19 mouse cellular contexts compared by ENCODE assay signal in the genomic region with DNA sequence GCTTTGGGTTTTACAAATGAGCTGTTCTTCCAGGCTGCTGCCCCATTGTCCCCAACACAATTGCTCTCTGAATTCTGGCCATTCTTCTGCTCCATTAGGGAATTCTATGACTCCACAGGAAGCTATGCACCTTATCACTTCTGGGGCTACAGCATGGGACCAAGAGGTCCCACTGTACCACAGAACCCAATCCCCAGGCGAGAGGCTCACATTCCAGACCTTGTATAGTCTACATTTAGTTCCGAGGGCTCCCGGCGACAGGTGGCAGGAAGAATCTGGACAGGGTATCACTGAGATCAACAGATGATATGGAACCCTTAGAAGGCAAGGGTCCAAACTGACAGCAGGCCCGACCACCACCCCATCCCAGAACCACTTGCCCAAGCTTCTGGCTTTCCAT. TPM values are rescaled to one million over a fixed set of nuclear protein-coding genes. Genes with fewer than 3 reads are reported as not detected.
DNase-seq lines count a peak whose midpoint lies in the region; ATAC-seq and TF ChIP-seq lines count a peak whose summit lies in the region.
"Had no signal": no experiment of that assay in that cellular context is flagged by ENCODE, and none has a peak within 500 bp of the region (broad histone marks: within the 10 kb centered on the region; RNA-seq: fewer than 3 reads in every experiment).

No protein-coding gene starts in this region.

- no peaks in the 10 kb centered on the region for H3K27me3 ChIP-seq in heart, embryonic 10.5 days (ENCODE audit: insufficient read depth, poor library complexity, severe bottlenecking)
- no peaks in the 10 kb centered on the region for H3K27me3 ChIP-seq in hindbrain, embryonic 10.5 days (ENCODE audit: insufficient read depth, poor library complexity, severe bottlenecking)
- H3K27me3 ChIP-seq in hindbrain, embryonic 11.5 days (ENCODE audit: control insufficient read depth, insufficient read depth, low read length): no peaks in the 10 kb centered on the region
- H3K27me3 ChIP-seq: hindbrain, embryonic 12.5 days had no signal

- H3K4me3 ChIP-seq in heart, embryonic 10.5 days: no peak overlapping the region
- no peak overlapping the region for H3K4me3 ChIP-seq in hindbrain, embryonic 10.5 days
- H3K4me3 ChIP-seq in hindbrain, embryonic 11.5 days (ENCODE audit: low read depth, low read length): no peak overlapping the region
- no peak overlapping the region for H3K4me3 ChIP-seq in embryonic fibroblast, embryonic 13.5 days (ENCODE audit: insufficient read depth, low read length)
- H3K4me3 ChIP-seq: hindbrain, embryonic 12.5 days; liver, embryonic 13.5 days; megakaryocyte, embryonic 14.5 days had no signal

- 20% methylated on average over 5 of the region's 5 CpGs for WGBS in heart, embryonic 10.5 days
- WGBS in hindbrain, embryonic 10.5 days: 59% methylated on average over 5 of the region's 5 CpGs
- WGBS in hindbrain, embryonic 11.5 days: 64% methylated on average over 5 of the region's 5 CpGs

- DNase-seq in heart, embryonic 10.5 days (ENCODE audit: low spot score): no peak
- no peak for DNase-seq in heart, postnatal 36 days
- no peak for DNase-seq in hindbrain, embryonic 10.5 days (ENCODE audit: low spot score)
- DNase-seq in hindbrain, embryonic 11.5 days (ENCODE audit: low spot score): no peak
- peak; percentile 37 for DNase-seq in retina, embryonic 14.5 days (ENCODE audit: low spot score)
- DNase-seq in retina, postnatal 1 day: no peak
- DNase-seq: adrenal gland, adult 8-10 months; cerebellum, postnatal 25 days; kidney, adult 9 months; layer of hippocampus, postnatal 36 days; left cerebral cortex, postnatal 4 days; liver, embryonic 13.5 days; lung, postnatal 10 days; thymus, postnatal 4 days had no signal

- H3K9me3 ChIP-seq in heart, embryonic 10.5 days: no peaks in the 10 kb centered on the region
- H3K9me3 ChIP-seq in hindbrain, embryonic 10.5 days: no peaks in the 10 kb centered on the region
- no peaks in the 10 kb centered on the region for H3K9me3 ChIP-seq in hindbrain, embryonic 11.5 days (ENCODE audit: control insufficient read depth, low read length)
- H3K9me3 ChIP-seq: hindbrain, embryonic 12.5 days; liver, embryonic 13.5 days; megakaryocyte, embryonic 14.5 days had no signal

- H3K9ac ChIP-seq in hindbrain, embryonic 11.5 days (ENCODE audit: low read depth, low read length): no peak overlapping the region
- H3K9ac ChIP-seq: hindbrain, embryonic 12.5 days; liver, embryonic 13.5 days had no signal

- TF ChIP-seq CTCF in embryonic fibroblast, embryonic 13.5 days (IDR thresholded peaks at IDR 0.05; ENCODE audit: borderline replicate concordance, insufficient read depth, low read length): no peak

- intact Hi-C loops in heart, postnatal 36 days (cut with DNase I): no loop called here

- H3K36me3 ChIP-seq in heart, embryonic 10.5 days: peaks cover 9% of the 10 kb centered on the region; the same call in 1 of the 2 replicates
- H3K36me3 ChIP-seq in hindbrain, embryonic 10.5 days: peaks cover 68% of the 10 kb centered on the region
- no peaks in the 10 kb centered on the region for H3K36me3 ChIP-seq in hindbrain, embryonic 11.5 days (ENCODE audit: control insufficient read depth, insufficient read depth, low read length)
- H3K36me3 ChIP-seq: liver, embryonic 13.5 days had no signal

- ATAC-seq in hindbrain, embryonic 11.5 days (ENCODE audit: low FRiP score): no peak
- ATAC-seq in megakaryocyte-erythroid progenitor cell, adult 5-6 weeks (replicated peaks; ENCODE audit: low FRiP score, low TSS enrichment, poor library complexity, severe bottlenecking): no peak
- ATAC-seq: inflammation-experienced regulatory T-cells, adult 6 months had no signal

- TF ChIP-seq POLR2A in embryonic fibroblast, embryonic 13.5 days (IDR thresholded peaks at IDR 0.05; ENCODE audit: low read depth, low read length): no peak

- peaks cover 89% of the 10 kb centered on the region for H3K4me1 ChIP-seq in heart, embryonic 10.5 days
- H3K4me1 ChIP-seq in hindbrain, embryonic 10.5 days (replicated peaks): peaks cover 99% of the 10 kb centered on the region
- peaks cover 18% of the 10 kb centered on the region for H3K4me1 ChIP-seq in hindbrain, embryonic 11.5 days (replicated peaks; ENCODE audit: control insufficient read depth, insufficient read depth, low read length)
- H3K4me1 ChIP-seq in embryonic fibroblast, embryonic 13.5 days (ENCODE audit: control insufficient read depth, insufficient read depth, low read length): peaks cover 49% of the 10 kb centered on the region

- no peak overlapping the region for H3K4me2 ChIP-seq in hindbrain, embryonic 11.5 days (replicated peaks; ENCODE audit: low read depth, low read length)
- H3K4me2 ChIP-seq: hindbrain, embryonic 12.5 days; liver, embryonic 13.5 days had no signal

- H3K27ac ChIP-seq in heart, embryonic 10.5 days: peak overlapping the region; percentile 85; the same call in 1 of the 2 replicates
- H3K27ac ChIP-seq in hindbrain, embryonic 10.5 days: peak overlapping the region; percentile 79
- H3K27ac ChIP-seq in hindbrain, embryonic 11.5 days (ENCODE audit: low read depth, low read length): no peak overlapping the region
- H3K27ac ChIP-seq in embryonic fibroblast, embryonic 13.5 days (ENCODE audit: insufficient read depth, low read length): peak overlapping the region; percentile 89
- H3K27ac ChIP-seq: liver, embryonic 13.5 days had no signal

RNA-seq across cellular contexts. Expression of gene Nuak1, which starts 50.7 kb away (rescaled TPM):
- 1.8 and 1.9 TPM in 2 replicates for polyA plus RNA-seq in heart, embryonic 10.5 days (2016; fragmentation: Nextera tagmentation; extraction: Ambion mirVana)
- total RNA-seq in heart, postnatal 36 days (2021): 10 to 100 TPM; 24.6 to 36.3 TPM
- polyA plus RNA-seq in hindbrain, embryonic 10.5 days (2016; fragmentation: Nextera tagmentation; extraction: Ambion mirVana): 3.1 and 3.7 TPM in 2 replicates
- polyA plus RNA-seq in hindbrain, embryonic 11.5 days (2014; fragmentation: Nextera tagmentation; extraction: Ambion mirVana): 5.1 and 5.7 TPM in 2 replicates
- 74.3 and 84.1 TPM in 2 replicates for polyA plus RNA-seq in embryonic fibroblast, embryonic 13.5 days (2011; ENCODE audit: insufficient read length, low read depth, missing spikeins)
- total RNA-seq in megakaryocyte-erythroid progenitor cell, adult 5-6 weeks (2014; fragmentation: Nextera tagmentation): 3.2 and 4.0 TPM in 2 replicates
- total RNA-seq in megakaryocyte-erythroid progenitor cell, adult 5-6 weeks (2017): 0.61 and 1.1 TPM in 2 replicates
- polyA plus RNA-seq: inflammation-experienced regulatory T-cells, adult 6 months had no signal

Comparison
In these comparisons a context has a peak if more than half of its experiments do, and no peak if none do; other contexts are left out.
1. RNA of gene Nuak1, which starts 50.7 kb away (polyA plus RNA-seq): 74.3 to 84.1 TPM in embryonic fibroblast, embryonic 13.5 days; 5.1 to 5.7 TPM in hindbrain, embryonic 11.5 days, 3.1 to 3.7 TPM in hindbrain, embryonic 10.5 days and 1.8 to 1.9 TPM in heart, embryonic 10.5 days; every median in the first group is over 10 times any median in the second.